19 mouse cellular contexts compared by ENCODE assay signal in the genomic region with DNA sequence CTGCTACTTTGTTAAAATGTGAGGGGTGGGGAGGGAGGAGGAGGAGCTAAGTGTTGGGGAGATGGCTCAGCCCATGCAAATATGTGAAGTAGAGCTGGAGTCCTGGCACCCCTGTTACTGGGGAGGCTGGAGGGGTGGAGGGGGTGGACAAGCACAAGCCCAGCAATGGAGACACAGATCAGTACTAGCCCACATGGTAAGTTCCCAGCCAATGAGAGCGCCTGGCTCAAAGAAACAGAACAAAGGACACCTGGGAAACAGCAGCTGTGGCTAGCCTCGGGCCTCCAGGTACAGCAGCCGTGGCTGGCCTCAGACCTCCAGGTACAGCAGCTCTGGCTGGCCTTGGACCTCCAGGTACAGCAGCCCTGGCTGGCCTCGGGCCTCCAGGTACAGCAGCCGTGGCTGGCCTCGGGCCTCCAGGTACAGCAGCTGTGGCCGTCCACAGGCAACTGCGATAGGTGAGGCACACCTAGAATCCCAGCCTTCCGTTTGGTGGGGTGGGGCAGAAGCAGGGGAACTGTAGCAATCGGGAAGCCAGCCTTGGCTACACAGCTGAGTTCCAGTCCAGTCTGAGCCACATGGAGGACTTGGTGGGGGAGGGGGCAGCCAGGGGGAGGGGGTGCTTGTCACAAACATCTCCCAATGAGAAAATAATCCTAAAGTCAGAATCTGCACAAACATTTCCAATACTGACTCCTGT.
A peak's percentile ranks its signal among the peaks of the same experiment; 100 is the strongest.
DNase-seq lines count a peak whose midpoint lies in the region; ATAC-seq lines count a peak whose summit lies in the region.
"Had no signal": no experiment of that assay in that cellular context is flagged by ENCODE, and none has a peak within 500 bp of the region (broad histone marks: within the 10 kb centered on the region; RNA-seq: fewer than 3 reads in every experiment).

No protein-coding gene starts in this region.

- 0 out of 2 replicates have a peak, but pooled peaks cover 2% of the 10 kb centered on the region for H3K9me3 ChIP-seq in embryonic facial prominence, embryonic 11.5 days (replicated peaks; ENCODE audit: control insufficient read depth, low read length)
- H3K9me3 ChIP-seq in embryonic facial prominence, embryonic 10.5 days, result 0 out of 2 replicates have a peak, but pooled peaks cover 2% of the 10 kb centered on the region
- H3K9me3 ChIP-seq in hindbrain, embryonic 16.5 days (ENCODE audit: control insufficient read depth, low read length), result no peaks in the 10 kb centered on the region
- H3K9me3 ChIP-seq in hindbrain, embryonic 11.5 days (ENCODE audit: control insufficient read depth, low read length), result no peaks in the 10 kb centered on the region
- H3K9me3 ChIP-seq: heart, embryonic 13.5 days had no signal

- H3K36me3 ChIP-seq in embryonic facial prominence, embryonic 11.5 days (replicated peaks; ENCODE audit: control insufficient read depth, insufficient read depth, low read depth, low read length), result no peaks in the 10 kb centered on the region
- peaks cover 74% of the 10 kb centered on the region for H3K36me3 ChIP-seq in embryonic facial prominence, embryonic 10.5 days (replicated peaks)
- no peaks in the 10 kb centered on the region for H3K36me3 ChIP-seq in hindbrain, embryonic 16.5 days (ENCODE audit: control insufficient read depth, insufficient read depth, low read length)
- peaks cover 3% of the 10 kb centered on the region; the same call in 1 of the 2 replicates for H3K36me3 ChIP-seq in hindbrain, embryonic 11.5 days (ENCODE audit: control insufficient read depth, insufficient read depth, low read length)
- H3K36me3 ChIP-seq: heart, embryonic 13.5 days had no signal

- H3K9ac ChIP-seq in embryonic facial prominence, embryonic 11.5 days (replicated peaks; ENCODE audit: low read length), result no peak overlapping the region
- no peak overlapping the region for H3K9ac ChIP-seq in hindbrain, embryonic 16.5 days (ENCODE audit: low read depth, low read length)
- no peak overlapping the region for H3K9ac ChIP-seq in hindbrain, embryonic 11.5 days (ENCODE audit: low read depth, low read length)
- H3K9ac ChIP-seq: heart, embryonic 13.5 days; liver, postnatal 0 days had no signal

- 95% methylated on average over 10 of the region's 10 CpGs for WGBS in embryonic facial prominence, embryonic 11.5 days
- 94% methylated on average over 10 of the region's 10 CpGs for WGBS in embryonic facial prominence, embryonic 10.5 days
- WGBS in hindbrain, embryonic 16.5 days, result 95% methylated on average over 10 of the region's 10 CpGs
- 96% methylated on average over 9 of the region's 10 CpGs for WGBS in hindbrain, embryonic 11.5 days

- no peaks in the 10 kb centered on the region for H3K27me3 ChIP-seq in embryonic facial prominence, embryonic 11.5 days (ENCODE audit: control insufficient read depth, insufficient read depth, low read length)
- H3K27me3 ChIP-seq in embryonic facial prominence, embryonic 10.5 days (replicated peaks; ENCODE audit: low read depth, poor library complexity, severe bottlenecking), result no peaks in the 10 kb centered on the region
- H3K27me3 ChIP-seq in hindbrain, embryonic 16.5 days (replicated peaks; ENCODE audit: control insufficient read depth, insufficient read depth, low read length), result no peaks in the 10 kb centered on the region
- H3K27me3 ChIP-seq in hindbrain, embryonic 11.5 days (ENCODE audit: control insufficient read depth, insufficient read depth, low read length), result no peaks in the 10 kb centered on the region
- H3K27me3 ChIP-seq: heart, embryonic 13.5 days; megakaryocyte, embryonic 14.5 days had no signal

- ATAC-seq in embryonic facial prominence, embryonic 11.5 days (replicated peaks; ENCODE audit: insufficient number of reproducible peaks, low FRiP score, low TSS enrichment, low read depth), result 0 out of 2 replicates have a peak, but pooled peaks have one; percentile 25
- ATAC-seq in hindbrain, embryonic 16.5 days, result 0 out of 2 replicates have a peak, but pooled peaks have one; percentile 37
- ATAC-seq in hindbrain, embryonic 11.5 days (ENCODE audit: low FRiP score), result no peak
- no peak for ATAC-seq in granulocyte monocyte progenitor cell, adult 5-6 weeks (replicated peaks; ENCODE audit: poor library complexity, severe bottlenecking)
- ATAC-seq: liver, postnatal 0 days had no signal

- no peak overlapping the region for H3K27ac ChIP-seq in embryonic facial prominence, embryonic 11.5 days (replicated peaks; ENCODE audit: low read depth, low read length)
- H3K27ac ChIP-seq in embryonic facial prominence, embryonic 10.5 days (replicated peaks), result no peak overlapping the region
- H3K27ac ChIP-seq in hindbrain, embryonic 16.5 days (ENCODE audit: low read depth, low read length), result no peak overlapping the region
- H3K27ac ChIP-seq in hindbrain, embryonic 11.5 days (ENCODE audit: low read depth, low read length), result no peak overlapping the region
- H3K27ac ChIP-seq: heart, embryonic 13.5 days had no signal

- intact Hi-C loops in left cerebral cortex, postnatal 14 days (cut with DNase I), result no loop called here

- no peak overlapping the region for H3K4me3 ChIP-seq in embryonic facial prominence, embryonic 11.5 days (ENCODE audit: low read depth, low read length)
- H3K4me3 ChIP-seq in embryonic facial prominence, embryonic 10.5 days, result no peak overlapping the region
- no peak overlapping the region for H3K4me3 ChIP-seq in hindbrain, embryonic 16.5 days (ENCODE audit: low read length)
- H3K4me3 ChIP-seq in hindbrain, embryonic 11.5 days (ENCODE audit: low read depth, low read length), result no peak overlapping the region
- H3K4me3 ChIP-seq: heart, embryonic 13.5 days; megakaryocyte, embryonic 14.5 days had no signal

- no peak for DNase-seq in embryonic facial prominence, embryonic 11.5 days (ENCODE audit: low spot score)
- DNase-seq in embryonic facial prominence, embryonic 10.5 days (ENCODE audit: low spot score), result no peak
- DNase-seq in hindbrain, embryonic 11.5 days (ENCODE audit: low spot score), result no peak
- DNase-seq in testis, postnatal 14 days (ENCODE audit: low spot score), result peak; percentile 38
- no peak for DNase-seq in testis, postnatal 10 days (ENCODE audit: low spot score)
- DNase-seq in left cerebral cortex, postnatal 14 days (ENCODE audit: low spot score in 2 of 2), result no peak
- DNase-seq: adrenal gland, postnatal 10 days; cerebellum, adult 11 months; cerebellum, postnatal 14 days; gastrocnemius, postnatal 25 days; liver; liver, postnatal 0 days; lung, postnatal 14 days; spleen, adult 18-20 months; thymus, postnatal 25 days had no signal

- H3K4me1 ChIP-seq in embryonic facial prominence, embryonic 11.5 days (ENCODE audit: control insufficient read depth, insufficient read depth, low read length), result no peaks in the 10 kb centered on the region; the same call in 1 of the 2 replicates
- H3K4me1 ChIP-seq in embryonic facial prominence, embryonic 10.5 days, result peaks cover 19% of the 10 kb centered on the region
- H3K4me1 ChIP-seq in hindbrain, embryonic 16.5 days (ENCODE audit: control insufficient read depth, insufficient read depth, low read depth, low read length), result peaks cover 3% of the 10 kb centered on the region
- H3K4me1 ChIP-seq in hindbrain, embryonic 11.5 days (replicated peaks; ENCODE audit: control insufficient read depth, insufficient read depth, low read length), result no peaks in the 10 kb centered on the region
- H3K4me1 ChIP-seq: megakaryocyte, embryonic 14.5 days had no signal

- H3K4me2 ChIP-seq in embryonic facial prominence, embryonic 11.5 days (ENCODE audit: low read depth, low read length), result no peak overlapping the region
- H3K4me2 ChIP-seq in hindbrain, embryonic 16.5 days (ENCODE audit: low read length), result no peak overlapping the region
- H3K4me2 ChIP-seq in hindbrain, embryonic 11.5 days (replicated peaks; ENCODE audit: low read depth, low read length), result no peak overlapping the region
- H3K4me2 ChIP-seq: heart, embryonic 13.5 days had no signal

Comparison
In these comparisons a context has a peak if more than half of its experiments do, and no peak if none do; other contexts are left out.
1. ATAC-seq: peak in embryonic facial prominence, embryonic 11.5 days (single experiment) and hindbrain, embryonic 16.5 days (single experiment); none in hindbrain, embryonic 11.5 days (single experiment) and granulocyte monocyte progenitor cell, adult 5-6 weeks (single experiment).